Mouse (Mus musculus) induced T-regulatory cell, adult 2 months (primary cell): ENCODE measurements at regions not wholly inside any gene's neighbourhood (a gene's known extent, or its start where the extent isn't known, plus 50 kb on each side); places are given as distances from the start of the nearest gene placed in this dataset.
"Not testable (repeated sequence)": the region's sequence is repeated elsewhere in the genome, so short reads cannot be mapped to it uniquely, and the experiment has no call there.

Experiments
- DNase-seq: peaks from one replicate; pipeline ENCODE4 v3.0.0-alpha.2; 2012; ENCODE audit warnings: low read depth

- no peak for DNase-seq
These were observed 309.0 kb upstream of the Zic4 start for GRCm38 (mm10) chr9:91053065-91053793.

- no peak for DNase-seq
These were observed 302.8 kb upstream of the Zic4 start for GRCm38 (mm10) chr9:91059460-91059859.

- DNase-seq = no peak
These were observed 292.7 kb upstream of the Zic4 start for GRCm38 (mm10) chr9:91069496-91069895.

- DNase-seq = no peak
These were observed 288.6 kb upstream of the Zic4 start for GRCm38 (mm10) chr9:91073366-91074174.

GRCm38 (mm10) chr9:91074175-91074480 lies 288.1 kb upstream of the Zic4 start:
- DNase-seq = no peak

GRCm38 (mm10) chr9:91077490-91077889 lies 284.7 kb upstream of the Zic4 start:
- no peak for DNase-seq

- DNase-seq = no peak
These were observed 278.4 kb upstream of the Zic4 start for GRCm38 (mm10) chr9:91083791-91084190.

- DNase-seq = no peak
These were observed 276.3 kb upstream of the Zic4 start for GRCm38 (mm10) chr9:91085923-91086322.

GRCm38 (mm10) chr9:91089348-91089747 lies 272.9 kb upstream of the Zic4 start:
- no peak for DNase-seq

- DNase-seq = no peak
These were observed 270.7 kb upstream of the Zic4 start for GRCm38 (mm10) chr9:91091421-91092050.

GRCm38 (mm10) chr9:91101614-91102407 lies 260.4 kb upstream of the Zic4 start:
- no peak for DNase-seq

- no peak for DNase-seq
These were observed 239.7 kb upstream of the Zic4 start for GRCm38 (mm10) chr9:91122441-91123035.

GRCm38 (mm10) chr9:91123208-91123607 lies 239.0 kb upstream of the Zic4 start:
- no peak for DNase-seq

GRCm38 (mm10) chr9:91126630-91127245 lies 235.5 kb upstream of the Zic4 start:
- DNase-seq = no peak

GRCm38 (mm10) chr9:91128491-91128890 lies 233.7 kb upstream of the Zic4 start:
- DNase-seq = not testable (repeated sequence)

- no peak for DNase-seq
These were observed 232.0 kb upstream of the Zic4 start for GRCm38 (mm10) chr9:91130111-91130720.

- DNase-seq = no peak
These were observed 230.6 kb upstream of the Zic4 start for GRCm38 (mm10) chr9:91131415-91132255.

- DNase-seq = no peak
These were observed 229.7 kb upstream of the Zic4 start for GRCm38 (mm10) chr9:91132531-91132930.

GRCm38 (mm10) chr9:91133256-91133920 lies 228.8 kb upstream of the Zic4 start:
- DNase-seq = no peak
